Mouse (Mus musculus): ENCODE results near the gene Omp. TPM values are rescaled to one million over a fixed set of nuclear protein-coding genes. Genes with fewer than 3 reads are reported as not detected.

Omp gene
- total and polyA plus RNA-seq, 2 experiments from 2014 or later: 0.46 to 0.55 TPM

- H3K4me1 ChIP-seq (ENCODE audit: insufficient read depth, low read length): peaks cover 8% of the 10 kb centered on the region
- H3K4me2 ChIP-seq (ENCODE audit: low read depth, low read length, poor library complexity, severe bottlenecking): no peak overlapping the region
- no peak for DNase-seq (ENCODE audit: low spot score)
- H3K27ac ChIP-seq (ENCODE audit: low read depth, low read length): no peak overlapping the region
- no peak for ATAC-seq (ENCODE audit: low FRiP score)
- no peaks in the 10 kb centered on the region for H3K36me3 ChIP-seq (ENCODE audit: insufficient read depth, low read length)
- TF ChIP-seq CTCF (IDR thresholded peaks at IDR 0.05): no peak
- no peak overlapping the region for H3K9ac ChIP-seq (replicated peaks; ENCODE audit: low read length, poor library complexity, severe bottlenecking)
- H3K27me3 ChIP-seq (ENCODE audit: insufficient read depth, low read length): no peaks in the 10 kb centered on the region
- no peak overlapping the region for H3K4me3 ChIP-seq (ENCODE audit: low read depth, low read length)
- WGBS: 74% methylated on average over 4 of the region's 4 CpGs
- no peaks in the 10 kb centered on the region for H3K9me3 ChIP-seq (ENCODE audit: low read length)
These were observed 29.8 kb upstream of the Omp start for GRCm38 (mm10) chr7:98174883-98175755.

GRCm38 (mm10) chr7:98173408-98173807 is 28.1 kb upstream of the Omp start:
- no peak for TF ChIP-seq CTCF (IDR thresholded peaks at IDR 0.05)
- no peak for DNase-seq (ENCODE audit: low spot score)
- H3K9me3 ChIP-seq (ENCODE audit: low read length): no peaks in the 10 kb centered on the region
- H3K27me3 ChIP-seq (ENCODE audit: insufficient read depth, low read length): no peaks in the 10 kb centered on the region
- no peaks in the 10 kb centered on the region for H3K36me3 ChIP-seq (ENCODE audit: insufficient read depth, low read length)
- no peak overlapping the region for H3K4me3 ChIP-seq (ENCODE audit: low read depth, low read length)
- peaks cover 8% of the 10 kb centered on the region for H3K4me1 ChIP-seq (ENCODE audit: insufficient read depth, low read length)
- 63% methylated on average over 4 of the region's 4 CpGs for WGBS
- no peak overlapping the region for H3K27ac ChIP-seq (ENCODE audit: low read depth, low read length)
- no peak overlapping the region for H3K9ac ChIP-seq (replicated peaks; ENCODE audit: low read length, poor library complexity, severe bottlenecking)
- no peak overlapping the region for H3K4me2 ChIP-seq (ENCODE audit: low read depth, low read length, poor library complexity, severe bottlenecking)
- ATAC-seq (ENCODE audit: low FRiP score): no peak

GRCm38 (mm10) chr7:98172661-98173060 is 27.4 kb upstream of the Omp start:
- no peak for TF ChIP-seq CTCF (IDR thresholded peaks at IDR 0.05)
- 86% methylated on average over 8 of the region's 8 CpGs for WGBS
- no peaks in the 10 kb centered on the region for H3K27me3 ChIP-seq (ENCODE audit: insufficient read depth, low read length)
- DNase-seq (ENCODE audit: low spot score): no peak
- no peaks in the 10 kb centered on the region for H3K9me3 ChIP-seq (ENCODE audit: low read length)
- H3K27ac ChIP-seq (ENCODE audit: low read depth, low read length): no peak overlapping the region
- H3K4me2 ChIP-seq (ENCODE audit: low read depth, low read length, poor library complexity, severe bottlenecking): no peak overlapping the region
- H3K4me3 ChIP-seq (ENCODE audit: low read depth, low read length): no peak overlapping the region
- no peaks in the 10 kb centered on the region for H3K36me3 ChIP-seq (ENCODE audit: insufficient read depth, low read length)
- peaks cover 8% of the 10 kb centered on the region for H3K4me1 ChIP-seq (ENCODE audit: insufficient read depth, low read length)
- no peak for ATAC-seq (ENCODE audit: low FRiP score)
- no peak overlapping the region for H3K9ac ChIP-seq (replicated peaks; ENCODE audit: low read length, poor library complexity, severe bottlenecking)

- TF ChIP-seq CTCF (IDR thresholded peaks at IDR 0.05): no peak
- H3K36me3 ChIP-seq (ENCODE audit: insufficient read depth, low read length): no peaks in the 10 kb centered on the region
- H3K4me2 ChIP-seq (ENCODE audit: low read depth, low read length, poor library complexity, severe bottlenecking): no peak overlapping the region
- DNase-seq (ENCODE audit: low spot score): no peak
- H3K4me3 ChIP-seq (ENCODE audit: low read depth, low read length): no peak overlapping the region
- 60% methylated on average over 6 of the region's 6 CpGs for WGBS
- H3K9me3 ChIP-seq (ENCODE audit: low read length): no peaks in the 10 kb centered on the region
- no peak overlapping the region for H3K27ac ChIP-seq (ENCODE audit: low read depth, low read length)
- H3K4me1 ChIP-seq (ENCODE audit: insufficient read depth, low read length): no peaks in the 10 kb centered on the region
- no peak overlapping the region for H3K9ac ChIP-seq (replicated peaks; ENCODE audit: low read length, poor library complexity, severe bottlenecking)
- no peaks in the 10 kb centered on the region for H3K27me3 ChIP-seq (ENCODE audit: insufficient read depth, low read length)
- no peak for ATAC-seq (ENCODE audit: low FRiP score)
These were observed 26.1 kb upstream of the Omp start for GRCm38 (mm10) chr7:98171141-98172073.

- H3K27ac ChIP-seq (ENCODE audit: low read depth, low read length): no peak overlapping the region
- peaks cover 8% of the 10 kb centered on the region for H3K36me3 ChIP-seq (ENCODE audit: insufficient read depth, low read length)
- H3K4me1 ChIP-seq (ENCODE audit: insufficient read depth, low read length): no peaks in the 10 kb centered on the region
- DNase-seq (ENCODE audit: low spot score): no peak
- no peak overlapping the region for H3K4me3 ChIP-seq (ENCODE audit: low read depth, low read length)
- TF ChIP-seq CTCF (IDR thresholded peaks at IDR 0.05): 0 out of 2 replicates have a peak, but pooled peaks have one; percentile 7
- no peak overlapping the region for H3K9ac ChIP-seq (replicated peaks; ENCODE audit: low read length, poor library complexity, severe bottlenecking)
- no peaks in the 10 kb centered on the region for H3K9me3 ChIP-seq (ENCODE audit: low read length)
- H3K4me2 ChIP-seq (ENCODE audit: low read depth, low read length, poor library complexity, severe bottlenecking): no peak overlapping the region
- no peaks in the 10 kb centered on the region for H3K27me3 ChIP-seq (ENCODE audit: insufficient read depth, low read length)
- WGBS: 45% methylated on average over 10 of the region's 10 CpGs
- ATAC-seq (ENCODE audit: low FRiP score): peak; percentile 18; the same call in 1 of the 2 replicates
These were observed 19.8 kb upstream of the Omp start for GRCm38 (mm10) chr7:98164999-98165528.

All from midbrain, postnatal 0 days (tissue).